In genomic region chr4:141213342-141213741, GRCm38 (mm10) we compare ENCODE assay signal across 8 mouse cellular contexts. TPM values are rescaled to one million over a fixed set of nuclear protein-coding genes. Genes with fewer than 3 reads are reported as not detected.
DNase-seq lines count a peak whose midpoint lies in the region; ATAC-seq lines count a peak whose summit lies in the region.

No protein-coding gene starts in this region.

- intact Hi-C loops in left cerebral cortex, postnatal 14 days (cut with DNase I) = no loop called here

- no peaks in the 10 kb centered on the region for H3K9me3 ChIP-seq in erythroblast, embryonic 14.5 days (ENCODE audit: control insufficient read depth, low read length)
- H3K9me3 ChIP-seq in forebrain, embryonic 14.5 days (replicated peaks; ENCODE audit: control insufficient read depth, low read length) = no peaks in the 10 kb centered on the region
- no peaks in the 10 kb centered on the region for H3K9me3 ChIP-seq in liver, embryonic 16.5 days (replicated peaks; ENCODE audit: control insufficient read depth, low read length)

- H3K27ac ChIP-seq in forebrain, embryonic 14.5 days (ENCODE audit: low read depth, low read length) = peak overlapping the region; percentile 66; the same call in 1 of the 2 replicates
- H3K27ac ChIP-seq in liver, embryonic 16.5 days (ENCODE audit: low read length) = no peak overlapping the region

- peak; percentile 34 for DNase-seq in 3134 (ENCODE audit: extremely low read depth, insufficient read length, low spot score)
- no peak for DNase-seq in forebrain, embryonic 14.5 days (ENCODE audit: low spot score)
- no peak for DNase-seq in adrenal gland, adult 8-10 months
- DNase-seq in left cerebral cortex, postnatal 14 days (ENCODE audit: low spot score in 2 of 2) = no peak
- no peak for DNase-seq in cerebellum, adult 11 months

- peak overlapping the region; percentile 92 for H3K4me2 ChIP-seq in forebrain, embryonic 14.5 days (ENCODE audit: low read length)
- peak overlapping the region; percentile 98 for H3K4me2 ChIP-seq in liver, embryonic 16.5 days (ENCODE audit: low read depth, low read length)

- ATAC-seq in erythroblast, adult 5-6 weeks (replicated peaks; ENCODE audit: low FRiP score, poor library complexity, severe bottlenecking) = no peak
- ATAC-seq in forebrain, embryonic 14.5 days = peak; percentile 43
- ATAC-seq in liver, embryonic 16.5 days (ENCODE audit: low read depth) = no peak

- no peaks in the 10 kb centered on the region for H3K27me3 ChIP-seq in erythroblast, embryonic 14.5 days (ENCODE audit: control insufficient read depth)
- H3K27me3 ChIP-seq in forebrain, embryonic 14.5 days (replicated peaks; ENCODE audit: control insufficient read depth, insufficient read depth, low read length) = no peaks in the 10 kb centered on the region
- H3K27me3 ChIP-seq in liver, embryonic 16.5 days (ENCODE audit: control insufficient read depth, insufficient read depth, low read depth, low read length) = no peaks in the 10 kb centered on the region

- H3K9ac ChIP-seq in forebrain, embryonic 14.5 days (ENCODE audit: low read length) = peak overlapping the region; percentile 69
- no peak overlapping the region for H3K9ac ChIP-seq in liver, embryonic 16.5 days (ENCODE audit: low read depth, low read length)

- peaks cover 26% of the 10 kb centered on the region for H3K4me1 ChIP-seq in erythroblast, embryonic 14.5 days (ENCODE audit: control insufficient read depth)
- peaks cover 10% of the 10 kb centered on the region for H3K4me1 ChIP-seq in forebrain, embryonic 14.5 days (ENCODE audit: control insufficient read depth, insufficient read depth, low read length)
- peaks cover 16% of the 10 kb centered on the region for H3K4me1 ChIP-seq in liver, embryonic 16.5 days (ENCODE audit: control insufficient read depth, low read depth, low read length)

- H3K36me3 ChIP-seq in erythroblast, embryonic 14.5 days (ENCODE audit: control insufficient read depth) = no peaks in the 10 kb centered on the region
- no peaks in the 10 kb centered on the region for H3K36me3 ChIP-seq in forebrain, embryonic 14.5 days (ENCODE audit: control insufficient read depth, insufficient read depth, low read length)
- H3K36me3 ChIP-seq in liver, embryonic 16.5 days (ENCODE audit: control insufficient read depth, insufficient read depth) = no peaks in the 10 kb centered on the region

- 27% methylated on average over 2 of the region's 2 CpGs for WGBS in forebrain, embryonic 14.5 days
- 50% methylated on average over 2 of the region's 2 CpGs for WGBS in liver, embryonic 16.5 days (ENCODE audit: insufficient replicate concordance)

- H3K4me3 ChIP-seq in erythroblast, embryonic 14.5 days (replicated peaks) = peak overlapping the region; percentile 74
- H3K4me3 ChIP-seq in forebrain, embryonic 14.5 days (ENCODE audit: low read depth, low read length) = peak overlapping the region; percentile 47
- peak overlapping the region; percentile 71 for H3K4me3 ChIP-seq in liver, embryonic 16.5 days (ENCODE audit: low read depth, low read length)

RNA-seq across cellular contexts. Expression of gene Rsg1, which starts 0.4 kb away (rescaled TPM):
- polyA plus RNA-seq in erythroblast, embryonic 14.5 days (2012) = not detected in 2 replicates
- not detected in 2 replicates for total RNA-seq in erythroblast, adult 5-6 weeks (2015; ENCODE audit: low replicate concordance)
- total RNA-seq in erythroblast, adult 5-6 weeks (2017; ENCODE audit: low replicate concordance) = 0.42 TPM in 1 of 2 replicates, not detected in the other
- 6.5 and 6.7 TPM in 2 replicates for polyA plus RNA-seq in forebrain, embryonic 14.5 days (2014; fragmentation: Nextera tagmentation; extraction: Ambion mirVana)
- 0.99 and 1.6 TPM in 2 replicates for polyA plus RNA-seq in liver, embryonic 16.5 days (2015; fragmentation: Nextera tagmentation; extraction: Ambion mirVana)
- total RNA-seq in adrenal gland, adult 8-10 months (2022) = 1 to 10 TPM; 1.6 to 2.6 (median 2.2) TPM
- total RNA-seq in left cerebral cortex, postnatal 14 days (2021) = 1 to 10 TPM; 2.6 to 3.7 TPM

RNA-seq across cellular contexts. Expression of gene Arhgef19, which starts 26.0 kb away (rescaled TPM):
- polyA plus RNA-seq in erythroblast, embryonic 14.5 days (2012) = 0.08 and 0.12 TPM in 2 replicates
- total RNA-seq in erythroblast, adult 5-6 weeks (2015; ENCODE audit: low replicate concordance) = not detected in 2 replicates
- not detected in 2 replicates for total RNA-seq in erythroblast, adult 5-6 weeks (2017; ENCODE audit: low replicate concordance)
- 0.65 and 1.1 TPM in 2 replicates for polyA plus RNA-seq in forebrain, embryonic 14.5 days (2014; fragmentation: Nextera tagmentation; extraction: Ambion mirVana)
- polyA plus RNA-seq in liver, embryonic 16.5 days (2015; fragmentation: Nextera tagmentation; extraction: Ambion mirVana) = 1.1 and 1.3 TPM in 2 replicates
- total RNA-seq in adrenal gland, adult 8-10 months (2022) = 100 to 1,000 TPM in 1 of 4 experiments, 10 to 100 TPM in 3; 43.5 to 113 (median 60.0) TPM
- 10 to 100 TPM in 1 of 2 experiments, 1 to 10 TPM in 1; 9.2 to 10.5 TPM for total RNA-seq in left cerebral cortex, postnatal 14 days (2021)

Comparison
In these comparisons a context has a peak if more than half of its experiments do, and no peak if none do; other contexts are left out.
1. RNA of gene Arhgef19, which starts 26.0 kb away (total RNA-seq): 43.5 to 113 TPM in adrenal gland, adult 8-10 months and 9.2 to 10.5 TPM in left cerebral cortex, postnatal 14 days; not detected in erythroblast, adult 5-6 weeks; every median in the first group is over 10 times any median in the second.
2. Peak in every context shown above with its lines, with median percentiles within 50 percentile points of each other: H3K4me3 ChIP-seq.